Mouse (Mus musculus): Measurements from ENCODE around the gene Tfap2b. TPM values are rescaled to one million over a fixed set of nuclear protein-coding genes. Genes with fewer than 3 reads are reported as not detected.

Gene Tfap2b
- total and polyA plus RNA-seq, 3 experiments, result not detected

GRCm38 (mm10) chr1:19233857-19234256 is 25.1 kb downstream of the Tfap2b start:
- H3K9ac ChIP-seq (ENCODE audit: control insufficient read depth, low read depth, low read length, poor library complexity, severe bottlenecking), result no peak overlapping the region
- H3K27ac ChIP-seq (ENCODE audit: control insufficient read depth, low read depth, low read length), result no peak overlapping the region
- TF ChIP-seq ELF1 (IDR thresholded peaks at IDR 0.05; ENCODE audit: low read depth, low read length) (no peak), RCOR1 (IDR thresholded peaks at IDR 0.05; ENCODE audit: low read depth, low read length) (no peak), ZKSCAN1 (IDR thresholded peaks at IDR 0.05; ENCODE audit: low read depth, low read length) (no peak), RAD21 (IDR thresholded peaks at IDR 0.05; ENCODE audit: low read depth, low read length) (no peak), ETS1 (IDR thresholded peaks at IDR 0.05; ENCODE audit: low read depth, low read length) (no peak), POLR2A (IDR thresholded peaks at IDR 0.05; ENCODE audit: control insufficient read depth in 1 of 2, insufficient read depth in 1 of 2, low read depth in 1 of 2, low read length in 2 of 2, poor library complexity in 1 of 2) (no peak), MAZ (IDR thresholded peaks at IDR 0.05; ENCODE audit: low read depth, low read length) (no peak), TAL1 (IDR thresholded peaks at IDR 0.05; ENCODE audit: low read length) (no peak), USF1 (IDR thresholded peaks at IDR 0.05; ENCODE audit: low read depth, low read length) (no peak), POLR2AphosphoS5 (IDR thresholded peaks at IDR 0.05; ENCODE audit: borderline replicate concordance, low read depth, low read length) (no peak), GABPA (IDR thresholded peaks at IDR 0.05; ENCODE audit: low read depth, low read length) (no peak), JUND (IDR thresholded peaks at IDR 0.05; ENCODE audit: low read depth, low read length) (no peak), ZMIZ1 (IDR thresholded peaks at IDR 0.05; ENCODE audit: low read depth, low read length) (no peak), MYB (IDR thresholded peaks at IDR 0.05; ENCODE audit: low read depth, low read length) (no peak), MEF2A (IDR thresholded peaks at IDR 0.05; ENCODE audit: extremely low read depth, insufficient replicate concordance, low read depth, low read length, poor library complexity, severe bottlenecking) (no peak), CHD1 (IDR thresholded peaks at IDR 0.05; ENCODE audit: low read depth, low read length) (no peak), E2F4 (IDR thresholded peaks at IDR 0.05; ENCODE audit: borderline replicate concordance, low read depth, low read length) (no peak)
- H3K27me3 ChIP-seq (ENCODE audit: control insufficient read depth in 1 of 2, insufficient read depth in 2 of 2, low read length in 2 of 2), result no peaks in the 10 kb centered on the region
- no peaks in the 10 kb centered on the region for H3K4me1 ChIP-seq (ENCODE audit: control insufficient read depth in 1 of 2, insufficient read depth in 2 of 2, low read length in 2 of 2)
- no peak overlapping the region for H3K4me3 ChIP-seq (ENCODE audit: control insufficient read depth in 1 of 2, insufficient read depth in 1 of 2, low read depth in 2 of 2, low read length in 2 of 2)
- H3K36me3 ChIP-seq (ENCODE audit: control insufficient read depth in 1 of 2, insufficient read depth in 2 of 2, low read length in 2 of 2), result no peaks in the 10 kb centered on the region
- no peaks in the 10 kb centered on the region for H3K79me2 ChIP-seq (ENCODE audit: control insufficient read depth, insufficient read depth, low read length, poor library complexity)
- no peak for DNase-seq (ENCODE audit: low read depth, low spot score)
- H3K9me3 ChIP-seq (replicated peaks; ENCODE audit: insufficient read depth, low read length), result no peaks in the 10 kb centered on the region

- Histone ChIP-seq H3K9ac (ENCODE audit: control insufficient read depth, low read depth, low read length, poor library complexity, severe bottlenecking) (no peak overlapping the region), H3K4me1 (ENCODE audit: control insufficient read depth in 1 of 2, insufficient read depth in 2 of 2, low read length in 2 of 2) (no peaks in the 10 kb centered on the region), H3K36me3 (ENCODE audit: control insufficient read depth in 1 of 2, insufficient read depth in 2 of 2, low read length in 2 of 2) (no peaks in the 10 kb centered on the region), H3K27me3 (ENCODE audit: control insufficient read depth in 1 of 2, insufficient read depth in 2 of 2, low read length in 2 of 2) (no peaks in the 10 kb centered on the region), H3K9me3 (replicated peaks; ENCODE audit: insufficient read depth, low read length) (no peaks in the 10 kb centered on the region), H3K79me2 (ENCODE audit: control insufficient read depth, insufficient read depth, low read length, poor library complexity) (no peaks in the 10 kb centered on the region), H3K4me3 (ENCODE audit: control insufficient read depth in 1 of 2, insufficient read depth in 1 of 2, low read depth in 2 of 2, low read length in 2 of 2) (no peak overlapping the region), H3K27ac (ENCODE audit: control insufficient read depth, low read depth, low read length) (no peak overlapping the region)
- no peak for DNase-seq (ENCODE audit: low read depth, low spot score)
- no peak for TF ChIP-seq TBP (IDR thresholded peaks at IDR 0.05; ENCODE audit: low read depth, low read length)
- TF ChIP-seq TAL1 (IDR thresholded peaks at IDR 0.05; ENCODE audit: low read length), result no peak
- no peak for TF ChIP-seq NRF1 (IDR thresholded peaks at IDR 0.05; ENCODE audit: insufficient read depth, low read depth, low read length, poor library complexity, severe bottlenecking)
- no peak for TF ChIP-seq ZKSCAN1 (IDR thresholded peaks at IDR 0.05; ENCODE audit: low read depth, low read length)
- no peak for TF ChIP-seq ETS1 (IDR thresholded peaks at IDR 0.05; ENCODE audit: low read depth, low read length)
- no peak for TF ChIP-seq SMC3 (IDR thresholded peaks at IDR 0.05; ENCODE audit: low read depth, low read length)
- TF ChIP-seq MYB (IDR thresholded peaks at IDR 0.05; ENCODE audit: low read depth, low read length), result no peak
- TF ChIP-seq RAD21 (IDR thresholded peaks at IDR 0.05; ENCODE audit: low read depth, low read length), result no peak
- no peak for TF ChIP-seq TCF12 (IDR thresholded peaks at IDR 0.05; ENCODE audit: low read depth, low read length)
Measured at GRCm38 (mm10) chr1:19234432-19235205, 25.9 kb downstream of the Tfap2b start.

All from MEL (cell line).